Mouse (Mus musculus): Measurements from ENCODE around the gene Usp4.
"Not testable (repeated sequence)": the region's sequence is repeated elsewhere in the genome, so short reads cannot be mapped to it uniquely, and the experiment has no call there.

The Usp4 gene

GRCm38 (mm10) chr9:108347540-108348289 is at the start of gene Usp4:
Gene Usp4, plus strand, starts transcription at chr9:108347853.
- peak; percentile 88 for DNase-seq (ENCODE audit: low read depth)

GRCm38 (mm10) chr9:108301853-108302252 is 45.8 kb upstream of the Usp4 start:
- no peak for DNase-seq (ENCODE audit: low read depth)

GRCm38 (mm10) chr9:108304716-108305115 is 42.9 kb upstream of the Usp4 start:
- no peak for DNase-seq (ENCODE audit: low read depth)

- DNase-seq (ENCODE audit: low read depth), result no peak
These were observed 42.5 kb upstream of the Usp4 start for GRCm38 (mm10) chr9:108305170-108305569.

GRCm38 (mm10) chr9:108305629-108306520 is 41.8 kb upstream of the Usp4 start, which contains the start of the genes Rhoa and Tcta:
Gene Rhoa, plus strand, starts transcription at chr9:108306129.
Gene Tcta, minus strand, starts transcription at chr9:108306160.
- peak; percentile 100 for DNase-seq (ENCODE audit: low read depth)

GRCm38 (mm10) chr9:108306571-108306980 is 41.1 kb upstream of the Usp4 start:
- DNase-seq (ENCODE audit: low read depth), result peak; percentile 75

- DNase-seq (ENCODE audit: low read depth), result peak; percentile 76
These were observed 40.4 kb upstream of the Usp4 start for GRCm38 (mm10) chr9:108307021-108307807.

GRCm38 (mm10) chr9:108308141-108308540 is 39.5 kb upstream of the Usp4 start:
- no peak for DNase-seq (ENCODE audit: low read depth)

- peak; percentile 55 for DNase-seq (ENCODE audit: low read depth)
These were observed 30.1 kb upstream of the Usp4 start for GRCm38 (mm10) chr9:108317572-108317971.

- no peak for DNase-seq (ENCODE audit: low read depth)
These were observed 29.2 kb upstream of the Usp4 start for GRCm38 (mm10) chr9:108318462-108318861.

GRCm38 (mm10) chr9:108322054-108322453 is 25.6 kb upstream of the Usp4 start:
- DNase-seq (ENCODE audit: low read depth), result not testable (repeated sequence)

- DNase-seq (ENCODE audit: low read depth), result no peak
These were observed 22.9 kb upstream of the Usp4 start for GRCm38 (mm10) chr9:108324784-108325183.

- DNase-seq (ENCODE audit: low read depth), result no peak
These were observed 21.8 kb upstream of the Usp4 start for GRCm38 (mm10) chr9:108325811-108326210.

GRCm38 (mm10) chr9:108337848-108338550 is 9.7 kb upstream of the Usp4 start:
- DNase-seq (ENCODE audit: low read depth), result no peak

- DNase-seq (ENCODE audit: low read depth), result no peak
These were observed 9.1 kb upstream of the Usp4 start for GRCm38 (mm10) chr9:108338551-108338885.

- DNase-seq (ENCODE audit: low read depth), result peak; percentile 99
These were observed 8.5 kb upstream of the Usp4 start, which contains the start of gene Gpx1 for GRCm38 (mm10) chr9:108338886-108339781. Gene Gpx1, plus strand, starts transcription at chr9:108338903.

GRCm38 (mm10) chr9:108339886-108340257 is 7.8 kb upstream of the Usp4 start:
- DNase-seq (ENCODE audit: low read depth), result peak; percentile 64

GRCm38 (mm10) chr9:108340258-108341138 is 7.2 kb upstream of the Usp4 start:
- DNase-seq (ENCODE audit: low read depth), result peak; percentile 91

GRCm38 (mm10) chr9:108341139-108341475 is 6.5 kb upstream of the Usp4 start:
- DNase-seq (ENCODE audit: low read depth), result no peak

- DNase-seq (ENCODE audit: low read depth), result peak; percentile 49
These were observed 5.9 kb upstream of the Usp4 start for GRCm38 (mm10) chr9:108341801-108342200.

Data from 416B (cell line).